Mouse (Mus musculus) cerebellum, adult 2 months (tissue): ENCODE results near the gene Zscan12.

Experiments
- CTCF ChIP-seq: fragments of 200-500 bp; IDR thresholded peaks from 2 replicates; pipeline ENCODE4 v1.5.1; 2011; ENCODE audit warnings: low read depth, mild to moderate bottlenecking, control low read depth, low read length, moderate library complexity, borderline replicate concordance; ENCODE audit not compliant: insufficient read depth
- POLR2A ChIP-seq: fragments of 200-500 bp; IDR thresholded peaks from 2 replicates; pipeline ENCODE4 v1.6.1; 2011; ENCODE audit warnings: low read length, control low read depth, borderline replicate concordance; ENCODE audit not compliant: insufficient read depth

- no peak for TF ChIP-seq CTCF
- TF ChIP-seq POLR2A: peak; percentile 50; the same call in 1 of the 2 replicates
These were observed 39.7 kb downstream of the Zscan12 start, which contains the start of gene Zkscan3 for GRCm38 (mm10) chr13:21402287-21402846.
